Mouse (Mus musculus) liver, embryonic 15.5 days (tissue): ENCODE results near the gene Anapc7. TPM values are rescaled to one million over a fixed set of nuclear protein-coding genes. Genes with fewer than 3 reads are reported as not detected.

Experiments
- ATAC-seq: fragments of 200-750 bp; cut with Nextera tagmentation; 2 replicates; pipeline ENCODE4 v1.8.0; 2017; ENCODE audit warnings: moderate number of reproducible peaks, mild to moderate bottlenecking, moderate library complexity; ENCODE audit not compliant: insufficient read depth
- H3K27ac ChIP-seq: fragments of 300-500 bp; sonication (generic); replicated peaks from 2 replicates; pipeline ENCODE4 v1.5.1; 2015; ENCODE audit warnings: mild to moderate bottlenecking, inconsistent platforms
- H3K27me3 ChIP-seq: fragments of 300-500 bp; sonication (generic); 2 replicates; pipeline ENCODE4 v1.6.1; 2015; ENCODE audit warnings: mild to moderate bottlenecking, inconsistent platforms
- H3K36me3 ChIP-seq: fragments of 300-500 bp; sonication (generic); replicated peaks from 2 replicates; pipeline ENCODE4 v1.6.1; 2015; ENCODE audit warnings: moderate library complexity, mild to moderate bottlenecking, inconsistent platforms
- H3K4me1 ChIP-seq: fragments of 300-500 bp; sonication (generic); replicated peaks from 2 replicates; pipeline ENCODE4 v1.6.1; 2015; ENCODE audit warnings: inconsistent platforms
- H3K4me2 ChIP-seq: fragments of 300-500 bp; sonication (generic); 2 replicates; pipeline ENCODE4 v1.6.1; 2015; ENCODE audit warnings: moderate library complexity, mild to moderate bottlenecking, inconsistent platforms
- H3K4me3 ChIP-seq: fragments of 300-500 bp; sonication (generic); replicated peaks from 2 replicates; pipeline ENCODE4 v1.5.1; 2015; ENCODE audit warnings: mild to moderate bottlenecking, inconsistent platforms
- H3K9ac ChIP-seq: fragments of 300-500 bp; sonication (generic); 2 replicates; pipeline ENCODE4 v1.6.1; 2015; ENCODE audit warnings: moderate library complexity, mild to moderate bottlenecking, inconsistent platforms
- H3K9me3 ChIP-seq: fragments of 300-500 bp; sonication (generic); replicated peaks from 2 replicates; pipeline ENCODE4 v1.6.1; 2016; ENCODE audit warnings: inconsistent platforms
- WGBS: fragments of 180-500 bp; shearing (Covaris S2); methylation state at CpG from one replicate; pipeline ENCODE4 v1.1.7; 2015; ENCODE audit warnings: mixed read lengths; ENCODE audit not compliant: insufficient replicate concordance; 5-methylcytosine and 5-hydroxymethylcytosine counted together
- polyA plus RNA-seq: library from polyadenylated mRNA; unstranded; fragments of >200 nt; fragmentation: Nextera tagmentation; extraction: Ambion mirVana; gene quantifications from 2 replicates; pipeline ENCODE4 v1.2.1, GENCODE M21; 2015

The Anapc7 gene
- polyA plus RNA-seq, 1 experiment from 2014 or later: 14.4 TPM

DNA sequence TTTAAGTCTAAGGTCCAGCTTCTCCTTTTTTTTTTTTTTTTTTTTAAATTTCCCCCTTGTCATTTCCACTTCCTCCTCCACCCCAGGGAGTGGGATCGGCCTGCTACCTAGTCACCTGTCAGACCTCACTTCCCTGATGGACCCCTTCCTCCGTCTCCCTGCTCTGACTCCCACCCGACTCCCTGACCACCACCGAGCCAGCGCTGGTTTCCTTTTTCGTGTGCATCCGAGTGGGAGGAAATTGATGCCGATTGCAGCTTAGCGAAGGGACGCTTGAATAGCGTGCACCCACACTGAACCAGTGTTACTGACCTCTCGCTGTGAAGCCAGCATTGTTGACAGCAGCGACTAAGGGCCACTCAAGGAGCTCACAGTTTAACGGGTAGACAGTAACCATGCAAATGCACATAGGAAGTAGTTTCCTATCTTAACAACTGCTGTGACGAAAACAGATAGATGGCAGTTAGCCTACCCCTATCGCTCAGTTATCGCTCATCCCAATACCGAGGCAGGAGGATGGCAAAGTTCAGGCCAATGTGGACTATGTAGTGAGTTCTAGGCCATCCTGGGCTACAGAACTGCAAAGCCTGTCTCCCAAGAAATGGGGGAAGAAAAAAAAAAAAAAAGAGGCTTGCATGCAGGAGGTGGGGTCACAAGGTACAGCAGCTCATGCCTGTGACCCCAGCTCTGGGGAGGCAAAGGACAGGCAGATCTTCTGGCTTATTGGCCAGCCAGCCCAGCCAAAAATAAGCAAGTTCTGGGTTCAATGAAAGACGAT lies 29.1 kb upstream of the Anapc7 start:
- H3K27me3 ChIP-seq: no peaks in the 10 kb centered on the region
- peak overlapping the region; percentile 84 for H3K27ac ChIP-seq
- peaks cover 31% of the 10 kb centered on the region for H3K4me1 ChIP-seq
- 3% methylated on average over 19 of the region's 19 CpGs for WGBS
- H3K9ac ChIP-seq: peak overlapping the region; percentile 86
- peak overlapping the region; percentile 80 for H3K4me3 ChIP-seq
- peak; percentile 42 for ATAC-seq
- H3K4me2 ChIP-seq: peak overlapping the region; percentile 82
- peaks cover 24% of the 10 kb centered on the region for H3K36me3 ChIP-seq
- no peaks in the 10 kb centered on the region for H3K9me3 ChIP-seq

DNA sequence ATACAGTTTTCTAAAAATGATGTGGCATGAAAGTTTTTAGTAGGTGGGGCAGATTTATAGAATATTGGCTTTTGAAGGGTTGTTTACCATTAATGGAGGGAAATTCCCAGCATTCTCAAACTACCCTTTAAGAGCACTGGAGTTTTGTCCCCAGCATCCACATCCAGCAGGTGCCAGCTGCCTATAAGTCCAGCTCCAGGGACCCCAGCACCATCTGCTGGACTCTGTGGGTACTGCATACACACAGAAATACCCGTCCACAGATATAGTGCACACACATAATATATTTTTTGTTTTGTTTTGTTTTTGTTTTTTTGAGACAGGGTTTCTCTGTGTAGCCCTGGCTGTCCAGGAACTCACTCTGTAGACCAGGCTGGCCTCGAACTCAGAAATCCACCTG lies 27.6 kb upstream of the Anapc7 start:
- Histone ChIP-seq H3K36me3 (peaks cover 35% of the 10 kb centered on the region), H3K4me3 (no peak overlapping the region), H3K4me1 (peaks cover 31% of the 10 kb centered on the region), H3K9me3 (no peaks in the 10 kb centered on the region), H3K27ac (no peak overlapping the region), H3K9ac (no peak overlapping the region), H3K4me2 (0 out of 2 replicates have a peak overlapping the region, but pooled peaks have one; percentile 82), H3K27me3 (no peaks in the 10 kb centered on the region)
- ATAC-seq: no peak
- 35% methylated on average over 2 of the region's 2 CpGs for WGBS

DNA sequence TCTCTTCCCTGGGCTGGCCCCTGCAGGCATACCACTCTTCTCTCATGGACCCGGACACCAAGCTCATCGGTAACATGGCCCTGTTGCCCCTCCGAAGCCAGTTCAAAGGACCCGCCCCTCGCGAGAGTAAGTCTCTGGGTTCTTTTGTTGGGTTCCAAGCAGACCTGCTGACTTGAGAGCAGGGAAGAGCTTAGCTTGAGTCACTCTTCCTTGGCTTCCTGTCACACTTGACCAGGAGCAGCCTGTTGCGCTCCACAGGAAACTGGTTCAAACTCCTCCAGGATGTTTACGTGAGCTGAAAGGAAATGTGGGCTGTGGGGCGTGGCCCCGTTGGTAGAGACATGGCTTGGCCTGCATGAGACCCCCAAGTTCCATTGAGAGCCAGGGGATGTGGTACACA lies 24.7 kb upstream of the Anapc7 start:
- H3K9ac ChIP-seq: no peak overlapping the region
- no peak for ATAC-seq
- whole genome bisulfite sequencing: 49% methylated on average over 10 of the region's 10 CpGs
- no peaks in the 10 kb centered on the region for H3K27me3 ChIP-seq
- peaks cover 37% of the 10 kb centered on the region for H3K4me1 ChIP-seq
- no peaks in the 10 kb centered on the region for H3K9me3 ChIP-seq
- 0 out of 2 replicates have a peak overlapping the region, but pooled peaks have one; percentile 5 for H3K4me3 ChIP-seq
- H3K27ac ChIP-seq: no peak overlapping the region
- peaks cover 64% of the 10 kb centered on the region for H3K36me3 ChIP-seq
- H3K4me2 ChIP-seq: no peak overlapping the region; the same call in 1 of the 2 replicates

DNA sequence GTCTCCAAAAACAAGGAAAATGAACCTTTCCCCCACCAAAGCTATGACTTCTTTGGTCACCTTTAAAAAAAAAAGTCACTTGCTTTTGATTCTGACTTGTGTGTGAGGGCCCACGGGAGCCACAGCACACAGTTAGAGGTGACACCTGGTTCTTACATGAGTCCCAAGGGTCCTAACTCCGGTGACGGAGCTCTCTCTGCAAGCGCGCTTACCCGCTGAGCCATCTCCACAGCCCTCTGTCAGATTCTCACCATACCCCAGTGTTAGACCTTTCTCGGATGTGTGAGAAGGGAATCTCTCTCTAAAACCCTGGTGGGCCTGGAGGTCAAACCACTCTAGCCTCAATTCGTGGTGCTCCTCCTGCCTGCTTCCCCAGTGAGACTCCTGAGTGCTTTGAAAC lies 24.0 kb upstream of the Anapc7 start:
- Histone ChIP-seq H3K9me3 (no peaks in the 10 kb centered on the region), H3K27me3 (no peaks in the 10 kb centered on the region), H3K9ac (no peak overlapping the region), H3K4me2 (no peak overlapping the region), H3K27ac (no peak overlapping the region), H3K4me1 (peaks cover 35% of the 10 kb centered on the region), H3K36me3 (peaks cover 71% of the 10 kb centered on the region), H3K4me3 (no peak overlapping the region)
- 77% methylated on average over 8 of the region's 8 CpGs for WGBS
- ATAC-seq: no peak

DNA sequence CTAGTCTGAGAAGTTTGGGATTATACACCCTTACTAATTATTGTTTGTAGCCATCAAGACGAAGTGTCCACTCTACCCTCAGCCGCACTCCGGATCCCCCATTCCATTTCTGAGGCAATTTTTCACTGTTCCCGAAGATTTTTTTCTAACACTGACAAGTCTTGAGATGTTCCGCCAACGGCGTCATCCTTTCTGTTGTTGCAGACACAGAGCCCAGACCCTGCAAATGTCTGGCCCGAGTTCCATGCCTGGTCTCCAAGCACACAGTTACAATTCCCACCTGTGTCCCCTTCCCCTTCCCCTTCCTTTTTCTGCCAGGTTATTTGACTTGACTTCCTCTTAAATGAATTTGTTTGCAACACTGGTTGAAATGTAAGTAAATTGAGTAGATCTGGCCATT lies 21.6 kb upstream of the Anapc7 start:
- no peak overlapping the region for H3K4me2 ChIP-seq
- peaks cover 86% of the 10 kb centered on the region for H3K36me3 ChIP-seq
- no peaks in the 10 kb centered on the region for H3K27me3 ChIP-seq
- H3K4me3 ChIP-seq: no peak overlapping the region
- no peaks in the 10 kb centered on the region for H3K9me3 ChIP-seq
- H3K4me1 ChIP-seq: peaks cover 17% of the 10 kb centered on the region; the same call in 1 of the 2 replicates
- WGBS: 79% methylated on average over 8 of the region's 8 CpGs
- H3K27ac ChIP-seq: no peak overlapping the region
- H3K9ac ChIP-seq: no peak overlapping the region
- no peak for ATAC-seq

DNA sequence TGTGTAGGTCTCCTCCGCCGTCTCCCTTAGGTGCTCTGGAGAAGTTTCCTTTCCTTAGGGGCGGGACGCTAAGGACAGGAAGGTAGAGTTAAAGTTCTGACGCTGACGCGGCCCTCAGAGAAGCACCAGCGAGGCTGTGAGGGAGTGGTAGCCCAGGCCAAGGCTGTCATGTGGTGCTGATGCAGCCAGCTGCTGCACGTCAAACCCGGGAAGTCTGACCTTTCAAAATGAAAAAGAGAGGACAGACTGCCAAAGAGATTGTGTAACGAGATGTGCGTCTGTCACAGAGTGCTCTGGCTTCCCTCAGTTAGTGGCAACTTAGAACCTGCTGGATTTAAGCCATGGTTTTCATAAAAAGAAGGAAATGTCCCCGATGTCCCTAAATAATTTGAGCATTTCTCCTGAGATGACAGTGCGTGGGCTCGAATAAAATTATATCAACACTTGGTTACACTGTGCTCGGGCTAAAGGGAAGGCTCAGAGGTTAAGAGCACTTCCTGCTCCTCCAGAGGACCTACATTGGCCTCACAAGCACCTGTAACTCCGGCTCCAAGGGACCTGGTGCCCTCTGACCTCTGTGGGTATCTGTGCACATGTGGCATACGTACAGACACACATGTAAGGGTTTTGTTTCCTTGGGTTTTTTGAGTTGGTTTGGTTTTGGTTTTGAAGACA lies 20.7 kb upstream of the Anapc7 start:
- WGBS: 79% methylated on average over 18 of the region's 18 CpGs

DNA sequence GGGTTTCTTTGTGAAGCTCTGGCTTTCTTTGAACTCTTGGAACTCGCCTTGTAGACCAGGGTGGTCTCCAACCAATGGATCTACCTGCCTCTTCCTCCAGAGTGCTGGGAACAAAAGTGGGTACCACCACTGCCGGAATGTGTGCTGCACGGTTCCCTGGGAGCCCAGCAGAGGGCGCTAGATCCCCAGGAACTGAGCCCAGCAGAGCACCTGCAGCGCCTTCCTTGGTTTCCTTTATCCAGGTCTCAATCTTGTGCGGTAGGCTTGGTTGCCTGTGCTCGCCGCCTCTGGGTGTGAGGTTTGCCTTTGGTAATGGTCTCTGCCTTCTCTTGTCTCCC lies 20.2 kb upstream of the Anapc7 start:
- H3K36me3 ChIP-seq: peaks cover 95% of the 10 kb centered on the region
- H3K27me3 ChIP-seq: no peaks in the 10 kb centered on the region
- no peak overlapping the region for H3K27ac ChIP-seq
- peaks cover 11% of the 10 kb centered on the region; the same call in 1 of the 2 replicates for H3K4me1 ChIP-seq
- no peak overlapping the region for H3K9ac ChIP-seq
- ATAC-seq: no peak
- WGBS: 25% methylated on average over 8 of the region's 8 CpGs
- H3K9me3 ChIP-seq: no peaks in the 10 kb centered on the region
- H3K4me2 ChIP-seq: no peak overlapping the region
- H3K4me3 ChIP-seq: no peak overlapping the region

More for the DNA sequence above, 20.7 kb upstream of the Anapc7 start:
- H3K27ac ChIP-seq: no peak overlapping the region
- no peaks in the 10 kb centered on the region for H3K9me3 ChIP-seq
- H3K4me3 ChIP-seq: no peak overlapping the region
- peaks cover 91% of the 10 kb centered on the region for H3K36me3 ChIP-seq
- ATAC-seq: no peak
- no peak overlapping the region for H3K4me2 ChIP-seq
- no peaks in the 10 kb centered on the region for H3K27me3 ChIP-seq
- peaks cover 11% of the 10 kb centered on the region; the same call in 1 of the 2 replicates for H3K4me1 ChIP-seq
- no peak overlapping the region for H3K9ac ChIP-seq

DNA sequence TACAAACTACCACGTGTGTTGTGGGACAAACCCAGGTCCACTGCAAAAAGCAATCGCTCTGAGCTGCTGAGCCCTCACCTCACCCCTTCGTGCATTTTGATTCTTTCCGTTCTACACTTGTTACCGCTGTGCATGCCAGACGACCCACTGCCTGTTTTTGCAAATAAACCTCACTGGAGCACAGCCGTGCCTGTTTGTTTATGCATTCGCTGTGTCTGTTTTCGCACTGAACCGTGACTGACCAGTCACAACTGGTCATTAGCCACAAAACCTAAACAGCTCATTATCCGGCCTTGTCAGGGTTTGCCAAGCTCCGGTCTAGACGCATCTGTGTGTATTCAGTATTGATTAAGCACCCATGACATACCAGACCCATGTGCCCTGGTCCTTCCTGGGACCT lies 19.3 kb upstream of the Anapc7 start:
- peaks cover 96% of the 10 kb centered on the region for H3K36me3 ChIP-seq

DNA sequence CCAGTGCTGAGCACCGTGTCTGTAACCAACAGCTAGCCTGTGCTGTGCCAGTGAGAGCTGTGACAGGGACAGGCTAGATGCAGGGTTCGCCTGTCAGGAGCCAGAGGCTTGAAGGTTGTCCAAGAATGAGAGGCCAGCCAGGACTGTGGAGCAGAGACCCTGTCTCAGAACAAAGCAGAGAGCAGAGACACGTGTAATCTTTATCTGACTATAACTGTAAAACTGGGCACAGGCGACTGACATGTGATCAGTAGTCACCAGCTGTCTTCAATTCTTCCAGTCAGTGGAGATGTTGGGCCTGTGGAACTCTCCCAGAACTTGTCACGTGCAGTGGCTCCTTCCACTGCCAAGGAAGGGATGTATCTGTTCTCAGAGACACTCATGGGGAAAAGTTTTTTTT lies 18.7 kb upstream of the Anapc7 start:
- Histone ChIP-seq H3K4me1 (peaks cover 9% of the 10 kb centered on the region; the same call in 1 of the 2 replicates), H3K4me2 (no peak overlapping the region), H3K4me3 (no peak overlapping the region), H3K9ac (no peak overlapping the region), H3K9me3 (no peaks in the 10 kb centered on the region), H3K36me3 (peaks cover 96% of the 10 kb centered on the region), H3K27me3 (no peaks in the 10 kb centered on the region), H3K27ac (no peak overlapping the region)
- 79% methylated on average over 5 of the region's 5 CpGs for WGBS
- no peak for ATAC-seq

More for the DNA sequence above, 19.3 kb upstream of the Anapc7 start:
- 83% methylated on average over 13 of the region's 13 CpGs for WGBS
- Histone ChIP-seq H3K4me2 (no peak overlapping the region), H3K27ac (no peak overlapping the region), H3K27me3 (no peaks in the 10 kb centered on the region), H3K4me1 (peaks cover 9% of the 10 kb centered on the region; the same call in 1 of the 2 replicates), H3K9ac (no peak overlapping the region), H3K9me3 (no peaks in the 10 kb centered on the region), H3K4me3 (no peak overlapping the region)
- no peak for ATAC-seq

DNA sequence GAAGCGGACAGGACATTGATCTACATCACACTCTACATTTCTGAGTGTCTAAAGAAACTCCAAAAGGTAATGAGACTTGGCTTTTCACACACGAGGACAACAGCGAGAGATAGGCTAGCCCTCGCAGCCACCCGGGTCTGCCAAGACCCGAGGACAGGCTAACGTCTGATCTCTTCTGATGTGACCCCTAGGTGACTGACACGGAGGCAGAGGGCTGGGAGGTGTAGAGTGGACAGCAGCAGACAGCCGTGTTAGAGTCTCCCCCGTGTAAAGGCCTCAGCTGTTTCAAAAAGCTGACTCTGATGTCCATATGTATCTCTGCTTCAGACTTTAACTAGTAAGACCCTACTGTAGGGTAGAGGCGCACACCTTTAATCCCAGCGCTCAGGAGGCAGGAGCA lies 18.1 kb upstream of the Anapc7 start:
- Histone ChIP-seq H3K9me3 (no peaks in the 10 kb centered on the region), H3K27me3 (no peaks in the 10 kb centered on the region), H3K9ac (no peak overlapping the region), H3K4me1 (peaks cover 9% of the 10 kb centered on the region; the same call in 1 of the 2 replicates), H3K27ac (no peak overlapping the region), H3K4me2 (no peak overlapping the region), H3K4me3 (no peak overlapping the region), H3K36me3 (peaks cover 90% of the 10 kb centered on the region)
- WGBS: 88% methylated on average over 12 of the region's 12 CpGs
- ATAC-seq: no peak

DNA sequence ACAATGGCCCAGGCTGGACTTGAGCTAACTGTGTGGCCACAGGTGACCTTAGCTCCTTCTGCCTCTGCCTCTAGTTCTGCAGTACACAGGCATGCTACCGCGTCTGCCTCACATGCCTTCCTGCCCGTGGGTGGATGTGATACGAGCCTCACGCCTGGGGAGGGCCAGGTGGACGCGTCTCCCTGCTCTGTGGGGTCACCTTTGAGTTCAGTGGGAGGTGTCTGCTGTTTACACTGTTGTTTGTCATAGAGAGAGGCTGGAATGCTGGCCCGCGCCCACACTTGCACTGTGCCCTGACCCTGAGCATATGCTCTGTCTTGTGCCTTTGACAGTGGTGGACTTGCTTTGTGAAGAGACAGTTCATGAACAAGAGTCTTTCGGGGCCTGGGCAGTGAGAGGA lies 16.0 kb upstream of the Anapc7 start:
- no peak overlapping the region for H3K27ac ChIP-seq
- no peak overlapping the region for H3K9ac ChIP-seq
- H3K27me3 ChIP-seq: no peaks in the 10 kb centered on the region
- no peak overlapping the region for H3K4me3 ChIP-seq
- 78% methylated on average over 10 of the region's 10 CpGs for WGBS
- peaks cover 84% of the 10 kb centered on the region for H3K36me3 ChIP-seq
- no peak overlapping the region for H3K4me2 ChIP-seq
- H3K4me1 ChIP-seq: 0 out of 2 replicates have a peak, but pooled peaks cover 6% of the 10 kb centered on the region
- ATAC-seq: peak; percentile 66; the same call in 1 of the 2 replicates
- H3K9me3 ChIP-seq: no peaks in the 10 kb centered on the region
